Mouse (Mus musculus) forebrain, embryonic 15.5 days (tissue): ENCODE data around the gene Slc25a11. TPM values are rescaled to one million over a fixed set of nuclear protein-coding genes. Genes with fewer than 3 reads are reported as not detected.

Source experiments
- ATAC-seq: fragments of 200-750 bp; cut with Nextera tagmentation; replicated peaks from 2 replicates; pipeline ENCODE4 v1.8.0; 2017; ENCODE audit warnings: mild to moderate bottlenecking, moderate TSS enrichment, moderate library complexity
- H3K27ac ChIP-seq: fragments of 300-500 bp; sonication (generic); replicated peaks from 2 replicates; pipeline ENCODE4 v1.5.1; 2015; ENCODE audit warnings: mild to moderate bottlenecking, inconsistent platforms
- H3K27me3 ChIP-seq: fragments of 300-500 bp; sonication (generic); 2 replicates; pipeline ENCODE4 v1.6.1; 2015; ENCODE audit warnings: inconsistent platforms
- H3K36me3 ChIP-seq: fragments of 300-500 bp; sonication (generic); 2 replicates; pipeline ENCODE4 v1.6.1; 2015; ENCODE audit warnings: mild to moderate bottlenecking, inconsistent platforms
- H3K4me1 ChIP-seq: fragments of 300-500 bp; sonication (generic); 2 replicates; pipeline ENCODE4 v1.6.1; 2015; ENCODE audit warnings: inconsistent platforms
- H3K4me2 ChIP-seq: fragments of 300-500 bp; sonication (generic); replicated peaks from 2 replicates; pipeline ENCODE4 v1.6.1; 2015; ENCODE audit warnings: mild to moderate bottlenecking, inconsistent platforms
- H3K4me3 ChIP-seq: fragments of 300-500 bp; sonication (generic); 2 replicates; pipeline ENCODE4 v1.5.1; 2015; ENCODE audit warnings: mild to moderate bottlenecking, inconsistent platforms
- H3K9ac ChIP-seq: fragments of 300-500 bp; sonication (generic); replicated peaks from 2 replicates; pipeline ENCODE4 v1.6.1; 2015; ENCODE audit warnings: mild to moderate bottlenecking, inconsistent platforms
- H3K9me3 ChIP-seq: fragments of 300-500 bp; sonication (generic); 2 replicates; pipeline ENCODE4 v1.6.1; 2016; ENCODE audit warnings: inconsistent platforms
- WGBS: fragments of 180-500 bp; shearing (Covaris S2); methylation state at CpG from one replicate; pipeline ENCODE4 v1.1.7; 2015; ENCODE audit warnings: mixed read lengths; 5-methylcytosine and 5-hydroxymethylcytosine counted together
- polyA plus RNA-seq: library from polyadenylated mRNA; unstranded; fragments of >200 nt; fragmentation: Nextera tagmentation; extraction: Ambion mirVana; gene quantifications from 2 replicates; pipeline ENCODE4 v1.2.1, GENCODE M21; 2015

The Slc25a11 gene
- polyA plus RNA-seq, 1 experiment from 2014 or later, result 168 TPM

GRCm38 (mm10) chr11:70678576-70678975 is 31.3 kb upstream of the Slc25a11 start:
- H3K4me1 ChIP-seq, result peaks cover 16% of the 10 kb centered on the region
- no peak overlapping the region for H3K4me2 ChIP-seq
- ATAC-seq, result no peak
- no peak overlapping the region for H3K27ac ChIP-seq
- 88% methylated on average over 2 of the region's 2 CpGs for WGBS
- no peaks in the 10 kb centered on the region for H3K9me3 ChIP-seq
- no peak overlapping the region for H3K9ac ChIP-seq
- peaks cover 60% of the 10 kb centered on the region for H3K36me3 ChIP-seq
- H3K27me3 ChIP-seq, result no peaks in the 10 kb centered on the region
- H3K4me3 ChIP-seq, result no peak overlapping the region

GRCm38 (mm10) chr11:70678092-70678491 is 30.8 kb upstream of the Slc25a11 start:
- 82% methylated on average over 9 of the region's 9 CpGs for WGBS
- no peak overlapping the region for H3K9ac ChIP-seq
- no peaks in the 10 kb centered on the region for H3K27me3 ChIP-seq
- H3K4me1 ChIP-seq, result peaks cover 16% of the 10 kb centered on the region
- peaks cover 56% of the 10 kb centered on the region for H3K36me3 ChIP-seq
- no peak overlapping the region for H3K4me2 ChIP-seq
- H3K27ac ChIP-seq, result no peak overlapping the region
- ATAC-seq, result no peak
- no peaks in the 10 kb centered on the region for H3K9me3 ChIP-seq
- H3K4me3 ChIP-seq, result no peak overlapping the region

GRCm38 (mm10) chr11:70674501-70674900 is 27.2 kb upstream of the Slc25a11 start:
- Histone ChIP-seq H3K4me3 (no peak overlapping the region), H3K4me1 (peaks cover 16% of the 10 kb centered on the region), H3K36me3 (peaks cover 46% of the 10 kb centered on the region), H3K4me2 (no peak overlapping the region), H3K27me3 (no peaks in the 10 kb centered on the region), H3K27ac (no peak overlapping the region), H3K9me3 (no peaks in the 10 kb centered on the region), H3K9ac (no peak overlapping the region)
- WGBS, result 68% methylated on average over 11 of the region's 11 CpGs
- ATAC-seq, result no peak

DNA sequence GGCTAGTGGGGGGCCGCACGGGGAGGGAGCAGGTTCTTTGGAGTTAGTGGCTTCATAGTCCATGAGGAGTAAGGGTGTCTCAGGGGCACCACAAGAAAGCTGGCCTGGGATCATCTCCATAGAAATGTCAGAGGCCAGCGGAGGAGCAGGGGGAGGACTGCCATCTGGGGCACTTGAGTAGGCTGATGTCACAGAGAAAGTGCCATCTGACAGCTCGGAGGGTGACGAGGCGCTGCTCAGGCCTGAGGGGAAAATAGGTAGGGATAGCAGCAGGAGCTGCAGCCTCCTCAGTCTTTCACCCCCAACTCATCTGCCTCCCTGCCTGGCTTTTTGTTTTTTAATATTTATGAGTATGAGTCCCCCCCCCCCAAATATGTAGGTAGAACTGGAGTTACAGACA is 26.7 kb upstream of the Slc25a11 start:
- Histone ChIP-seq H3K4me3 (no peak overlapping the region), H3K27ac (no peak overlapping the region), H3K4me1 (peaks cover 16% of the 10 kb centered on the region), H3K27me3 (no peaks in the 10 kb centered on the region), H3K36me3 (peaks cover 43% of the 10 kb centered on the region), H3K9ac (no peak overlapping the region), H3K9me3 (no peaks in the 10 kb centered on the region), H3K4me2 (no peak overlapping the region)
- WGBS, result 57% methylated on average over 6 of the region's 6 CpGs
- ATAC-seq, result no peak

- no peaks in the 10 kb centered on the region for H3K27me3 ChIP-seq
- WGBS, result 80% methylated on average over 16 of the region's 16 CpGs
- H3K4me1 ChIP-seq, result peaks cover 29% of the 10 kb centered on the region
- no peak overlapping the region for H3K9ac ChIP-seq
- H3K27ac ChIP-seq, result no peak overlapping the region
- H3K9me3 ChIP-seq, result no peaks in the 10 kb centered on the region
- H3K4me2 ChIP-seq, result no peak overlapping the region; the same call in 1 of the 2 replicates
- ATAC-seq, result no peak
- H3K36me3 ChIP-seq, result peaks cover 30% of the 10 kb centered on the region
- no peak overlapping the region; the same call in 1 of the 2 replicates for H3K4me3 ChIP-seq
Measured at GRCm38 (mm10) chr11:70671333-70672047, 24.2 kb upstream of the Slc25a11 start.

DNA sequence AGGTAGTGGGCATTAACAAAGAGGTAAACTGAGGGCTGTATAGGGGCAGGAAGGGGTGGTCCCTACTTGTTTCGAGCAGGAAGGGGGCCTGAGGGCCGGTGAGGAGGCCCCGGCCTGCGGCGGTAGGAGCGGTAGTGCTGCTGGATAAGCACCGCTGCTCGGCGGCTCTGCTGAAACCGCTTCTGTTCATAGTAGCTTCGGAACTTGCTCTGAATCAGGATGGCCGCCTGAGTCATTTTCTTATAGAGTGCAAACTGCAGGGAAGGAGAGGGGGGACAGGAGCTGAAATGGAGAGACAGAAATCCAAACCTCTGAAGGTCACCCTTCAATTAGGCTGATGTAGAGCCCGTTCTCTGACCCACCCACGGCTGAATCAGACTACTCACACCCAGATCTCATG is 23.2 kb upstream of the Slc25a11 start:
- H3K27ac ChIP-seq, result peak overlapping the region; percentile 99
- WGBS, result 35% methylated on average over 14 of the region's 14 CpGs
- ATAC-seq, result no peak
- H3K4me1 ChIP-seq, result peaks cover 29% of the 10 kb centered on the region
- no peaks in the 10 kb centered on the region for H3K27me3 ChIP-seq
- H3K4me3 ChIP-seq, result peak overlapping the region; percentile 59
- peak overlapping the region; percentile 72 for H3K4me2 ChIP-seq
- peak overlapping the region; percentile 70 for H3K9ac ChIP-seq
- peaks cover 21% of the 10 kb centered on the region for H3K36me3 ChIP-seq
- H3K9me3 ChIP-seq, result no peaks in the 10 kb centered on the region

DNA sequence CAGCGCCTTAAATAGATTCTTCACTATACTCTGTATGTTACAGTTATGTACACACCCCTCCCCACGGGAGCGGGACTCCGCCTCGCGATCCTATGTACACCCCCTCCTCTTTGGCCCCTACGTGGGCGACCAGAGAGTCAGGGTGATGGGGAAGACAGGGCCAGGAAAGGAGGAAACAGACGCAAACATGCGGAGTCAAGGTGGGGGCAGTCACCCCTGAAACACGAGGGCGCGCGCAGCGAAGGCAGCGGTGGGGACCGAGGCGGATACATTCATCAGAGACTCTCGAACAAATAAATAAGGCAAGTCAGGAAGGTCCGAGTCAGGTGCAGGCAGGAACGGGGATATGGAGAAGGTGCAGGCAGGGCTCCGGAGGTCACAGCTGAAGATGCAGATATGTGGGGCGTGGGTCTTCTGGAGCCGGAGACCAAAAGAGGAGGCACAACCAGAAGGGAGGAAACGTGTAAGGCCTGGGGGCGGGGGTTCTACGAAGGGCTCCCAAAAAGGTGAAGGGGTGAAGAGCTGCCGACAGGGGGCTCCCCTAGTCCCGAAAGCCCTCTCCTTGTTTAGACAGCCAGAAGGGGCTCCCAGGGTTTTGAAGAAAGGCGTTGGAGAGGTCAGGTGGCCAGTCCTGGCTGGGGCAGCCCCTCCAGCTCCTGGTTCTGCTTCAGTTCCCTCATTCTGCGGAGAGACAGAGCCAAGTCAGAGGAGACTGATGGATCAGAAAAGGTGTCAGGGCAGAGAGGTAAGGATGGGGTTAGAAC is 22.5 kb upstream of the Slc25a11 start:
- Histone ChIP-seq H3K27ac (peak overlapping the region; percentile 99), H3K4me2 (peak overlapping the region; percentile 72), H3K4me1 (peaks cover 29% of the 10 kb centered on the region), H3K4me3 (peak overlapping the region; percentile 59), H3K9me3 (no peaks in the 10 kb centered on the region), H3K27me3 (no peaks in the 10 kb centered on the region), H3K9ac (peak overlapping the region; percentile 70), H3K36me3 (peaks cover 20% of the 10 kb centered on the region)
- WGBS, result under 1% methylated on average over 31 of the region's 31 CpGs
- ATAC-seq, result peak; percentile 39

GRCm38 (mm10) chr11:70668771-70669505 is 21.7 kb upstream of the Slc25a11 start, which contains the start of gene Spag7:
Gene Spag7 (minus strand): TSS chr11:70669416.
- Histone ChIP-seq H3K4me1 (peaks cover 29% of the 10 kb centered on the region), H3K4me3 (peak within 1 kb of the TSS; percentile 59), H3K4me2 (peak within 1 kb of the TSS; percentile 94), H3K9me3 (no peaks in the 10 kb centered on the region), H3K9ac (peak within 1 kb of the TSS; percentile 70), H3K27ac (peak within 1 kb of the TSS; percentile 99), H3K27me3 (no peaks in the 10 kb centered on the region), H3K36me3 (peaks cover 25% of the 10 kb centered on the region)
- peak; percentile 97 for ATAC-seq
- WGBS, result under 1% methylated on average over 44 of the region's 44 CpGs

GRCm38 (mm10) chr11:70668335-70668770 is 21.1 kb upstream of the Slc25a11 start:
- under 1% methylated on average over 15 of the region's 15 CpGs for WGBS
- peak overlapping the region; percentile 94 for H3K4me2 ChIP-seq
- no peaks in the 10 kb centered on the region for H3K27me3 ChIP-seq

GRCm38 (mm10) chr11:70667271-70668150 is 20.2 kb upstream of the Slc25a11 start:
- Histone ChIP-seq H3K4me2 (peak overlapping the region; percentile 94), H3K27ac (peak overlapping the region; percentile 99), H3K27me3 (no peaks in the 10 kb centered on the region), H3K4me1 (peaks cover 29% of the 10 kb centered on the region), H3K9me3 (no peaks in the 10 kb centered on the region), H3K4me3 (peak overlapping the region; percentile 59), H3K36me3 (peaks cover 33% of the 10 kb centered on the region), H3K9ac (peak overlapping the region; percentile 60)
- WGBS, result 75% methylated on average over 14 of the region's 14 CpGs
- no peak for ATAC-seq

More at GRCm38 (mm10) chr11:70668335-70668770, 21.1 kb upstream of the Slc25a11 start:
- Histone ChIP-seq H3K9me3 (no peaks in the 10 kb centered on the region), H3K36me3 (peaks cover 25% of the 10 kb centered on the region), H3K4me3 (peak overlapping the region; percentile 59), H3K27ac (peak overlapping the region; percentile 99), H3K4me1 (peaks cover 29% of the 10 kb centered on the region), H3K9ac (peak overlapping the region; percentile 60)
- no peak; the same call in 1 of the 2 replicates for ATAC-seq

GRCm38 (mm10) chr11:70666687-70667086 is 19.4 kb upstream of the Slc25a11 start:
- H3K9ac ChIP-seq, result no peak overlapping the region
- H3K27ac ChIP-seq, result no peak overlapping the region
- peaks cover 29% of the 10 kb centered on the region for H3K4me1 ChIP-seq
- no peak for ATAC-seq
- H3K4me2 ChIP-seq, result no peak overlapping the region
- H3K4me3 ChIP-seq, result no peak overlapping the region
- no peaks in the 10 kb centered on the region for H3K9me3 ChIP-seq
- no peaks in the 10 kb centered on the region for H3K27me3 ChIP-seq
- peaks cover 33% of the 10 kb centered on the region for H3K36me3 ChIP-seq
- 91% methylated on average over 8 of the region's 8 CpGs for WGBS
